Mouse (Mus musculus) splenic B cell, adult 2 months (primary cell): ENCODE results near the gene Snx21.

Experiments used
- DNase-seq: peaks from one replicate; pipeline ENCODE4 v3.0.0-alpha.2; 2011; ENCODE audit warnings: low read depth, low spot score
- H3K27me3 ChIP-seq: 2 replicates; pipeline ENCODE4 v1.6.1; 2012; ENCODE audit warnings: mild to moderate bottlenecking, low read length, moderate library complexity, mixed read lengths; ENCODE audit not compliant: control insufficient read depth, poor library complexity, insufficient read depth, severe bottlenecking
- H3K36me3 ChIP-seq: 2 replicates; pipeline ENCODE4 v1.6.1; 2012; ENCODE audit warnings: mild to moderate bottlenecking, low read length, moderate library complexity, mixed read lengths; ENCODE audit not compliant: control insufficient read depth, poor library complexity, insufficient read depth, severe bottlenecking

Snx21 gene

DNA sequence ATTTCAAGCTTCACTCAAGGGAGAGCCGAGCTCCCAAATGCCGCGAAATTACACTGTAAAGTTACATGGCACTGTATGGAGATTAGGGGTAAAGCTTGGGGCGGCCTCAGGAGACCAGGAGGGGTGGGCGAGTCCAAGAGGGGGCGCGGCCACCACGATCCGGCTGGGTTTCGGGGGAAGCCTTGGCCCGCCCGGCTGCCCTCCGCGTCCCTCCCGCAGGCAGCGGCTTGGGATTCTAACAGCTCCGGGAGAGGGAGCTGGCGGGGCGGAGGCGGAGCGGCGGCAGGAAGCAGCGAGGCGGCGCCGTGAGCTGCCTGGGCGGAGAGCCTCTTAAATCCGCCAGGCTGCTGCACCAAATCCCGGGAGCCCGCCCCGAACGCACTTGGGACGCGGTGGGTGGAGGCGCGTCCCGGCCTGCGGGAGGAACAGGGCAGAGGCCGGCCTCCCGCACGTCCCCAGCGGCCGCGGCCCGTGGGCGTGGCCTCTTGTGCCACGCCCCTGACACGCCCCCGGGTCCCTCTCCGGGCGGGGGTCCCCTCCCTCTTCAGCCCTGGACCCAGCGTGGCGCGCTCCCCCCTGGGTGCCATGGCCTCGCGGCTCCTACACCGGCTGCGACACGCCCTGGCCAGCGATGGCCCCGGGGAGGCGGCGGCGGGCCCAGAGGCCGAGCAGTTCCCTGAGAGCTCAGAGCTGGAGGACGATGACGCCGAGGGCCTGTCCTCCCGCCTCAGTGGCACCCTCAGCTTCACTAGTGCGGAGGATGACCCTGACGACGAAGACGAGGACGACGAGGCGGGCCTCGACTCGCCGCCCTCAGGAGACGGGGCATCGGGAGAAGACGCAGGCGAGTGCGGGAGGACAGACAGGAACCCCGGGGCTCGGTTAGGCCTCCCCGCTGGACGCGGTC, at the start of gene Snx21:
TSS of gene Snx21 (plus strand) at position 343 of the 907 bp plus-strand sequence.
- DNase-seq = peak; percentile 73
- no peaks in the 10 kb centered on the region; the same call in 1 of the 2 replicates for H3K36me3 ChIP-seq

DNA sequence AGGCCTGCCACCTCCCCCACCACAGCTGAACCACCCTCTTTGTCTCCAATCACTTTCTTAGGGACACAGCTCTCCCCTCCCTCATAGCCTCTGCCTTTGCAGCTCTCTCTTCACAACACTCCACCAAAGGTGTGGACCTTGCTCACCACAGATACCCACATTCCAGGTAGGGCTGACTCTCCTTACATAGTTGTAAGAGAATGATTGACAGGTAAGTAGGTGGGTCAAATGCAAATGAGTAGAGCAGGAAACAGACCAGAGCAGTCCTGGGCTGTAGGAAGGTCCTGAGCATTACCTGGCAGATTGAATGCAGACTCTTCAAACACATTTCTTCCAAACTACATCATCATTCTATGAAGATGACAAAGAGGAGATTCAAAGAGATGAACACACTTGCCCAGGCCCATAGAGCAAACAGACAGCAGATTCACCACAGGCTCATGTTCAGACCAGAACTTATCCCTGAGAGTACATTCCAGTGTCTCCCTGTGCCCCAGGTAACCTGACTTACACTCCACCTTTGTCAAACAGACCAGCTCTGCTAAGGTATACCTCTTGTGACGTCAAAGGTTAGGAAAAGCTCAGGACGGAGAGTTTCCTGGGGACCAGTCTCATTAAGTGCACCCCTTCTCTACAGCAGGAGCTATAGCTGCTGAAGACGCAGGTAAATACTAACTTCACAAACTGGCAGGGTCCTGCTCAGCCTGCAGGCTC, 48.1 kb upstream of the Snx21 start:
- Histone ChIP-seq H3K36me3 (no peaks in the 10 kb centered on the region), H3K27me3 (no peaks in the 10 kb centered on the region)
- no peak for DNase-seq

More for the DNA sequence above, at the start of gene Snx21:
- no peaks in the 10 kb centered on the region for H3K27me3 ChIP-seq

- Histone ChIP-seq H3K27me3 (no peaks in the 10 kb centered on the region), H3K36me3 (no peaks in the 10 kb centered on the region)
- DNase-seq = no peak
These were observed 45.7 kb upstream of the Snx21 start for GRCm38 (mm10) chr2:164739876-164740275.

DNA sequence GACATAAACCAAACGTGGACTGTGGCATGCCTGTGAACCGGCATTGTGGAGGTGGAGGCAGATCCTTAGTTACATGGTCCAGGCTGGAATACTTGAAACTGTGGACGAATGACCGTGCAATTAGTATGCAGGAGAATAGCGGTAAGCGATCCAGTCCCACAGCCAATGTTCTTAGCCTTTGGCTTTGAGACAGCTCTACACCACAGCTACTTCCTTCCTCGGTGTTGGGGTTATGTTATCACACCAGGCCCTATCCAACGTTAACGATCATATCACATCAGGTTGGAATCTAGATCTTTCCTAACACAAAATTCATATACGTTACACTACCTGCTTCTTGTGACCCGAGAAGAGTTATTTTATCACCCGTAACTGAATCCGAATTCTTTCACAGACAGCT, 40.6 kb upstream of the Snx21 start:
- H3K36me3 ChIP-seq = peaks cover 3% of the 10 kb centered on the region; the same call in 1 of the 2 replicates
- no peak for DNase-seq
- no peaks in the 10 kb centered on the region for H3K27me3 ChIP-seq

DNA sequence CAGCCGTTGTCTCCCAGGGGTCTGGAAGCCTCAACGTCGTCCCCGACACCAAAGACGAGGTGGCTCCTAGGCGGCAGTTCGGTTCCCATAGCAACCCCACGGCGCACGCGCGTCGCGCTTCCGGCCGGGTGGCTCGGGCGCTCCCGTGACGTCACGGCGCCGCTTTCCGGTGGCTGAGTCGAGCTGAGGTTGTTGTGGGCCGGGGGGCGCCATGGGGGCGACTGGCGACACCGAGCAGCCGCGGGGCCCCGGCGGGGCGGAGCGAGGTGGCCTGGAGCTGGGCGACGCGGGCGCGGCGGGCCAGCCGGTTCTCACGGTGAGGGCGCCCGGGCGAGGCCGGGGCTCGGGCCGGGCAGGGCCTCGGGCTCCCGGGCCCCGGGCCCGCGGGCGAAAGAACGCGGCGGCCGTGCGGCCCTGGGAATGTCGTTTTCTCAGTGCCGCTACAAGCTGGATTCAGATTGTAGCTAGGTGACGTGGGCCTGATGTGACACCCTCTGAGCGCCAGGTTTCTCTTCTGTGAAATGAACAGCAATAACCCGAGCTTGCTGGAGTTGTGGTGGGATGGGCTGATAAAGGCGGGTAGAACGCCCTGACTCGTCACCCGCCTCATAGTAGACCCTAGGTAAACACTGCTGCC, 39.7 kb upstream of the Snx21 start, which contains the start of the genes Wfdc3 and Dnttip1:
TSS of gene Wfdc3 (minus strand) at position 89 of the 637 bp plus-strand sequence.
TSS of gene Dnttip1 (plus strand) at position 141 of the 637 bp plus-strand sequence.
- peaks cover 5% of the 10 kb centered on the region; the same call in 1 of the 2 replicates for H3K36me3 ChIP-seq
- peak; percentile 97 for DNase-seq
- H3K27me3 ChIP-seq = no peaks in the 10 kb centered on the region

GRCm38 (mm10) chr2:164746693-164747092, 38.9 kb upstream of the Snx21 start:
- DNase-seq = peak; percentile 16
- peaks cover 7% of the 10 kb centered on the region; the same call in 1 of the 2 replicates for H3K36me3 ChIP-seq
- H3K27me3 ChIP-seq = no peaks in the 10 kb centered on the region

DNA sequence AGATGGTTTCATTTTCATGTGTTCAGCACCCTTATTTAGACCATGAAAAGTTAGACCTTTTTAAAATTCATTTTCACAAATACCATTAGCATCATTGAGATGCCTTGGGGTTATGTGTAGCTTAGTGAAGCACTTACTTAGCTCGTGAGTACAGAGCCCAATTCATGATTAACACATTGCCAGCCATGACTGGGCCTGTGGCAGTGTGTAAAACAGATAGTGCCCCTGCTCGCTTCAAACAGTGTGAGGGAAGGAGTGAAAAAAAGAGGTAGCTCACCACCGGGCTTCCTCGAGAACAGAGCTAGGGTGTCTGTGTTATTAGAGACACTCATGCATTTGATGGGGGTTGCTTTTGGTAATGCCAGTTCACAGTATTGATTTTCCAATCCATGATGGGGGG, 37.4 kb upstream of the Snx21 start:
- Histone ChIP-seq H3K36me3 (peaks cover 16% of the 10 kb centered on the region), H3K27me3 (no peaks in the 10 kb centered on the region)
- DNase-seq = no peak

DNA sequence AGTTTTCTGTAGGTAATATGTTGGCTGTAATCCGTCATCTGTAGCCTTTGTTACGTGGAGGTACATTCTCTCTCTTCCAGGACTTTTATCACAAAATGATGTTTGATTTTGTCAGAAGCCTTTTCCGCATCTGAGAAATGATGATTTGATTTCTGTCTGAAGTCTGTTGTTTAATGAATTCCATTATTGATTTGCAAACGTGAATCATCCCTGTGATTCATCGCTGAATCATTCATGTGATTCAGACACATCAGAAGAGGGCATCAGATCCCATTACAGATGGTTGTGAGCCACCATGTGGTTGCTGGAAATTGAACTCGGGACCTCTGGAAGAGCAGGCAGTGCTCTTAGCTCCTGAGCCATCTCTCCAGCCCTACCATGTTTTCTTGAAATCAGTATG, 36.6 kb upstream of the Snx21 start:
- no peaks in the 10 kb centered on the region for H3K27me3 ChIP-seq
- peaks cover 16% of the 10 kb centered on the region for H3K36me3 ChIP-seq
- DNase-seq = no peak

DNA sequence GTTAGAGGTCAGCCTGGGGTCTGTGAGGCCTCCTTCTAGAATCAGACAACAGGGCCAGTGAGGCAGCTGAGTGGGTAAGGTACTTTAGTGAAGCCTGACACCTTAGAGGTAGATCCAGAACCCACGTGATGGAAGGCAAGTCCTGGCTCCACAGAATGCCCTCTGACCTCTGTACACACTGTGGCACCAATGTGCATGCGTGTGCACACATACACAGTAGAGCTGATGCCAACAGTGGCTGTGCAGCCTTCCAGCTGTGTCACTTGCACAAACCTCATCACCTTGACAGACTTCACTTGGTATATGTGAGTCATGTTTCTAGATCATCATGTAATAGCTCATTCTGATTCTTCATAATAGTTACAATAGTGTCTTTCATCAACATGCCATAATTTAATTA, 33.2 kb upstream of the Snx21 start:
- H3K36me3 ChIP-seq = peaks cover 20% of the 10 kb centered on the region
- DNase-seq = no peak
- no peaks in the 10 kb centered on the region for H3K27me3 ChIP-seq

DNA sequence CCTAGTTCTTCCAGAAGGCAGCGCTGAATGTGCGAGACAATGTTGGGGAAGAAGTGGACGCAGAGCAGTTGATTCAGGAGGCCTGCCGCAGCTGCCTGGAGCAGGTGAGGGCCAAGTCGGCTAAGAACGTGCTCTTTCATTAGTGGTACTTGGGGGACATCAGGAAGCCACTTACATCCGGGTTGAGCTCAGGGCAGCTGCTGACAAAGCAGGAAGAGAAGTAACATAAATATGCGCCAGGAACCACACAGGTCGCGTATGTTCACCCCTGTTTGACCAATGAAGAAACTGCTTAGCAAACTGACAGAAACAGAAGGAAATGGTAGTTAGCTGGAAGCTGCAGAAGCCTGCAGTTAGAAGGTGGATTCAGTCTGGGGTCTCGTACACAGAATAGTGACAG, 31.5 kb upstream of the Snx21 start:
- DNase-seq = no peak
- Histone ChIP-seq H3K36me3 (peaks cover 19% of the 10 kb centered on the region), H3K27me3 (no peaks in the 10 kb centered on the region)

- no peak for DNase-seq
- H3K27me3 ChIP-seq = no peaks in the 10 kb centered on the region
- peaks cover 20% of the 10 kb centered on the region for H3K36me3 ChIP-seq
These were observed 30.8 kb upstream of the Snx21 start for GRCm38 (mm10) chr2:164754800-164755199.

- Histone ChIP-seq H3K27me3 (no peaks in the 10 kb centered on the region), H3K36me3 (peaks cover 9% of the 10 kb centered on the region)
- no peak for DNase-seq
These were observed 27.8 kb upstream of the Snx21 start for GRCm38 (mm10) chr2:164757841-164758240.

GRCm38 (mm10) chr2:164758692-164759091, 26.9 kb upstream of the Snx21 start:
- H3K27me3 ChIP-seq = no peaks in the 10 kb centered on the region
- peaks cover 9% of the 10 kb centered on the region for H3K36me3 ChIP-seq
- no peak for DNase-seq

GRCm38 (mm10) chr2:164760059-164760833, 25.4 kb upstream of the Snx21 start:
- no peak for DNase-seq
- Histone ChIP-seq H3K27me3 (no peaks in the 10 kb centered on the region), H3K36me3 (peaks cover 11% of the 10 kb centered on the region)
